Mouse (Mus musculus) kidney, postnatal 0 days (tissue): ENCODE data around the gene 1700001F09Rik. TPM values are rescaled to one million over a fixed set of nuclear protein-coding genes. Genes with fewer than 3 reads are reported as not detected.

ENCODE experiments used
- polyA plus RNA-seq: library from polyadenylated mRNA; unstranded; fragments of >200 nt; fragmentation: Nextera tagmentation; extraction: Ambion mirVana; gene quantifications from 2 replicates; pipeline ENCODE4 v1.2.1, GENCODE M21; 2015

1700001F09Rik gene
- polyA plus RNA-seq, 1 experiment from 2014 or later: not detected

Other genes starting within 250 kb of the 1700001F09Rik start
- not detected in 2 replicates for gene Gm8104, start 247.2 kb downstream of the 1700001F09Rik start, polyA plus RNA-seq
- not detected in 2 replicates for gene Gm7233, start 167.9 kb downstream of the 1700001F09Rik start, polyA plus RNA-seq
- gene Gm8122, start 112.5 kb downstream of the 1700001F09Rik start, polyA plus RNA-seq: not detected in 2 replicates
- gene Gm8126, start 89.2 kb downstream of the 1700001F09Rik start, polyA plus RNA-seq: not detected in 2 replicates
- gene Gm9732, start 72.8 kb downstream of the 1700001F09Rik start, polyA plus RNA-seq: 0.11 and 0.34 TPM in 2 replicates
- gene Gm8127, start 54.0 kb downstream of the 1700001F09Rik start, polyA plus RNA-seq: not detected in 2 replicates
- gene Gm8138, start 68.5 kb upstream of the 1700001F09Rik start, polyA plus RNA-seq: not detected in 2 replicates
- 0.12 TPM in 1 of 2 replicates, not detected in the other for gene Gm5799, start 195.8 kb upstream of the 1700001F09Rik start, polyA plus RNA-seq
- not detected in 2 replicates for gene Gm17654, start 231.3 kb upstream of the 1700001F09Rik start, polyA plus RNA-seq